Mouse (Mus musculus) cortical plate, adult 2 months (tissue): ENCODE data around the gene Zfpl1.
A peak's percentile ranks its signal among the peaks of the same experiment; 100 is the strongest.

ENCODE experiments used
- CTCF ChIP-seq: fragments of 200-500 bp; IDR thresholded peaks from 2 replicates; pipeline ENCODE4 v1.5.1; 2011; ENCODE audit warnings: mild to moderate bottlenecking, control low read depth, low read length; ENCODE audit not compliant: insufficient read depth; ENCODE audit errors: extremely low read depth
- POLR2A ChIP-seq: fragments of 200-500 bp; IDR thresholded peaks from 2 replicates; pipeline ENCODE4 v1.6.1; 2011; ENCODE audit warnings: mild to moderate bottlenecking, low read length, control low read depth; ENCODE audit not compliant: insufficient read depth; ENCODE audit errors: extremely low read depth

- TF ChIP-seq CTCF (no peak), POLR2A (peak; percentile 63; the same call in 1 of the 2 replicates)
Observed at GRCm38 (mm10) chr19:6061021-6061533, 23.7 kb downstream of the Zfpl1 start, which contains the start of gene Znhit2.
